Mouse (Mus musculus): ENCODE measurements at regions not wholly inside any gene's neighbourhood (a gene's known extent, or its start where the extent isn't known, plus 50 kb on each side); places are given as distances from the start of the nearest gene placed in this dataset.

GRCm38 (mm10) chr14:71257650-71258049 is 658.0 kb upstream of the Fam160b2 start:
- no peaks in the 10 kb centered on the region for H3K36me3 ChIP-seq (ENCODE audit: control insufficient read depth, insufficient read depth, low read length, poor library complexity, severe bottlenecking)
- TF ChIP-seq CTCF (IDR thresholded peaks at IDR 0.05; ENCODE audit: low read depth, low read length) (no peak), EP300 (IDR thresholded peaks at IDR 0.05; ENCODE audit: insufficient read depth, low read depth, low read length) (no peak), POLR2A (IDR thresholded peaks at IDR 0.05; ENCODE audit: insufficient read depth, low read length) (no peak)
- no peak overlapping the region for H3K4me3 ChIP-seq (ENCODE audit: low read depth, low read length)
- H3K27ac ChIP-seq (ENCODE audit: insufficient read depth, low read length), result no peak overlapping the region
- H3K27me3 ChIP-seq (ENCODE audit: control insufficient read depth, insufficient read depth, low read length, poor library complexity, severe bottlenecking), result no peaks in the 10 kb centered on the region
- no peaks in the 10 kb centered on the region for H3K4me1 ChIP-seq (ENCODE audit: control insufficient read depth, insufficient read depth, low read length)
- no peak overlapping the region for H3K9ac ChIP-seq (ENCODE audit: low read depth, poor library complexity, severe bottlenecking)
- no peaks in the 10 kb centered on the region for H3K9me3 ChIP-seq (replicated peaks; ENCODE audit: control insufficient read depth, insufficient read depth, low read length, poor library complexity, severe bottlenecking)

- Histone ChIP-seq H3K27ac (ENCODE audit: insufficient read depth, low read length) (no peak overlapping the region), H3K9ac (ENCODE audit: low read depth, poor library complexity, severe bottlenecking) (no peak overlapping the region), H3K36me3 (ENCODE audit: control insufficient read depth, insufficient read depth, low read length, poor library complexity, severe bottlenecking) (no peaks in the 10 kb centered on the region), H3K27me3 (ENCODE audit: control insufficient read depth, insufficient read depth, low read length, poor library complexity, severe bottlenecking) (no peaks in the 10 kb centered on the region), H3K9me3 (replicated peaks; ENCODE audit: control insufficient read depth, insufficient read depth, low read length, poor library complexity, severe bottlenecking) (no peaks in the 10 kb centered on the region), H3K4me1 (ENCODE audit: control insufficient read depth, insufficient read depth, low read length) (no peaks in the 10 kb centered on the region), H3K4me3 (ENCODE audit: low read depth, low read length) (no peak overlapping the region)
- TF ChIP-seq EP300 (IDR thresholded peaks at IDR 0.05; ENCODE audit: insufficient read depth, low read depth, low read length), result no peak
- TF ChIP-seq POLR2A (IDR thresholded peaks at IDR 0.05; ENCODE audit: insufficient read depth, low read length), result no peak
- TF ChIP-seq CTCF (IDR thresholded peaks at IDR 0.05; ENCODE audit: low read depth, low read length), result no peak
Measured at GRCm38 (mm10) chr14:71254207-71254606, 654.6 kb upstream of the Fam160b2 start.

GRCm38 (mm10) chr14:71252136-71252535 is 652.5 kb upstream of the Fam160b2 start:
- no peak for TF ChIP-seq EP300 (IDR thresholded peaks at IDR 0.05; ENCODE audit: insufficient read depth, low read depth, low read length)
- no peak for TF ChIP-seq POLR2A (IDR thresholded peaks at IDR 0.05; ENCODE audit: insufficient read depth, low read length)
- no peak for TF ChIP-seq CTCF (IDR thresholded peaks at IDR 0.05; ENCODE audit: low read depth, low read length)
- Histone ChIP-seq H3K36me3 (ENCODE audit: control insufficient read depth, insufficient read depth, low read length, poor library complexity, severe bottlenecking) (no peaks in the 10 kb centered on the region), H3K4me1 (ENCODE audit: control insufficient read depth, insufficient read depth, low read length) (no peaks in the 10 kb centered on the region), H3K27me3 (ENCODE audit: control insufficient read depth, insufficient read depth, low read length, poor library complexity, severe bottlenecking) (no peaks in the 10 kb centered on the region), H3K9ac (ENCODE audit: low read depth, poor library complexity, severe bottlenecking) (no peak overlapping the region), H3K9me3 (replicated peaks; ENCODE audit: control insufficient read depth, insufficient read depth, low read length, poor library complexity, severe bottlenecking) (no peaks in the 10 kb centered on the region), H3K27ac (ENCODE audit: insufficient read depth, low read length) (no peak overlapping the region), H3K4me3 (ENCODE audit: low read depth, low read length) (no peak overlapping the region)

GRCm38 (mm10) chr14:71251116-71251515 is 651.5 kb upstream of the Fam160b2 start:
- Histone ChIP-seq H3K9me3 (replicated peaks; ENCODE audit: control insufficient read depth, insufficient read depth, low read length, poor library complexity, severe bottlenecking) (no peaks in the 10 kb centered on the region), H3K27ac (ENCODE audit: insufficient read depth, low read length) (no peak overlapping the region), H3K9ac (ENCODE audit: low read depth, poor library complexity, severe bottlenecking) (no peak overlapping the region), H3K4me1 (ENCODE audit: control insufficient read depth, insufficient read depth, low read length) (no peaks in the 10 kb centered on the region), H3K36me3 (ENCODE audit: control insufficient read depth, insufficient read depth, low read length, poor library complexity, severe bottlenecking) (no peaks in the 10 kb centered on the region), H3K4me3 (ENCODE audit: low read depth, low read length) (no peak overlapping the region), H3K27me3 (ENCODE audit: control insufficient read depth, insufficient read depth, low read length, poor library complexity, severe bottlenecking) (no peaks in the 10 kb centered on the region)
- TF ChIP-seq CTCF (IDR thresholded peaks at IDR 0.05; ENCODE audit: low read depth, low read length) (no peak), EP300 (IDR thresholded peaks at IDR 0.05; ENCODE audit: insufficient read depth, low read depth, low read length) (no peak), POLR2A (IDR thresholded peaks at IDR 0.05; ENCODE audit: insufficient read depth, low read length) (no peak)

- Histone ChIP-seq H3K36me3 (ENCODE audit: control insufficient read depth, insufficient read depth, low read length, poor library complexity, severe bottlenecking) (no peaks in the 10 kb centered on the region), H3K27ac (ENCODE audit: insufficient read depth, low read length) (no peak overlapping the region), H3K4me3 (ENCODE audit: low read depth, low read length) (no peak overlapping the region), H3K4me1 (ENCODE audit: control insufficient read depth, insufficient read depth, low read length) (no peaks in the 10 kb centered on the region), H3K27me3 (ENCODE audit: control insufficient read depth, insufficient read depth, low read length, poor library complexity, severe bottlenecking) (no peaks in the 10 kb centered on the region), H3K9me3 (replicated peaks; ENCODE audit: control insufficient read depth, insufficient read depth, low read length, poor library complexity, severe bottlenecking) (no peaks in the 10 kb centered on the region), H3K9ac (ENCODE audit: low read depth, poor library complexity, severe bottlenecking) (no peak overlapping the region)
- TF ChIP-seq POLR2A (IDR thresholded peaks at IDR 0.05; ENCODE audit: insufficient read depth, low read length) (no peak), EP300 (IDR thresholded peaks at IDR 0.05; ENCODE audit: insufficient read depth, low read depth, low read length) (no peak), CTCF (IDR thresholded peaks at IDR 0.05; ENCODE audit: low read depth, low read length) (no peak)
Measured at GRCm38 (mm10) chr14:71249387-71249965, 649.8 kb upstream of the Fam160b2 start.

- no peak overlapping the region for H3K4me3 ChIP-seq (ENCODE audit: low read depth, low read length)
- H3K36me3 ChIP-seq (ENCODE audit: control insufficient read depth, insufficient read depth, low read length, poor library complexity, severe bottlenecking), result no peaks in the 10 kb centered on the region
- H3K9me3 ChIP-seq (replicated peaks; ENCODE audit: control insufficient read depth, insufficient read depth, low read length, poor library complexity, severe bottlenecking), result no peaks in the 10 kb centered on the region
- H3K27me3 ChIP-seq (ENCODE audit: control insufficient read depth, insufficient read depth, low read length, poor library complexity, severe bottlenecking), result no peaks in the 10 kb centered on the region
- H3K9ac ChIP-seq (ENCODE audit: low read depth, poor library complexity, severe bottlenecking), result no peak overlapping the region
- TF ChIP-seq EP300 (IDR thresholded peaks at IDR 0.05; ENCODE audit: insufficient read depth, low read depth, low read length), result no peak
- no peak for TF ChIP-seq POLR2A (IDR thresholded peaks at IDR 0.05; ENCODE audit: insufficient read depth, low read length)
- no peak for TF ChIP-seq CTCF (IDR thresholded peaks at IDR 0.05; ENCODE audit: low read depth, low read length)
- no peaks in the 10 kb centered on the region for H3K4me1 ChIP-seq (ENCODE audit: control insufficient read depth, insufficient read depth, low read length)
- no peak overlapping the region for H3K27ac ChIP-seq (ENCODE audit: insufficient read depth, low read length)
Measured at GRCm38 (mm10) chr14:71248534-71248933, 648.9 kb upstream of the Fam160b2 start.

Data from ES-Bruce4 (cell line).